Mouse (Mus musculus): ENCODE measurements at regions not wholly inside any gene's neighbourhood (a gene's known extent, or its start where the extent isn't known, plus 50 kb on each side); places are given as distances from the start of the nearest gene placed in this dataset.

DNA sequence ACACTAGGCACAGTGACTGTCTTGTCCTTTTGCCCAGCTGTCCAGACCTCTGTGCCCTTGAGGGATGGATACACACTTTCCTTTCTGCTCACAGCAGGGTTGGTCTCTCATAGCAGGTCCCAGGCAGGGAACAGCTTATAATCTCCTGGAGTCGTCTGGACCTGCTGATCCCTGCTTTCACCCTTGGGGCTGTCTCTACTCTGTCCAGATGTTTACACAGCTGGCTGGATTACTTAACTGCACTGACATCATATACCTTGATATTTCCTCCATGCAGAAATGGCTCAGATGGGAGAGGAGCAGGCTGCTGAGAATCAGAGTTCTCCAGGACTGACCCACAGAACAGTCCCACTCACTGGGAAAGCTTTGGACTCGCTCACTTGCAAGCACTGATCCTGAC is 284.6 kb upstream of the Zmiz1 start:
- in situ Hi-C loops (cut with MboI): no loop called here

DNA sequence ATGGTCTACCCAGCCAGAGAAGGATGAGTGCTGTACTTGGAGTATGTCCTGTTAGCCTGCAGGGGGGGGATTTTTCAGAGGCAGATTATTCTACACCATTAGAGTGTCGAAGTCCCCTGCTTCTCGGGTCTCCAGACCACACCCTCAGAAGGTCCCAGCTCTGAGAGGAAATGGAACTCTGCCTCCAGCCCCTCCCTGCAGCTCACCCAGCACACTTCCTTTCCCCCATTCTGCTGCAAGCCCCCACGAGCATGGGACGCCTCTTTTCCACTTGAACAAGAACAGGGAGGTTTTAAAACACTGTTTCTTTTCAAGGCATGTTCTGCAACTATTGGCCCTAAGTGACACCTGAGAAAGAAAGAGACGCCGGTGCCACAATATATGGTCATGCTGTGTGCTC is 282.8 kb upstream of the Zmiz1 start:
- in situ Hi-C loops (cut with MboI): no loop called here

DNA sequence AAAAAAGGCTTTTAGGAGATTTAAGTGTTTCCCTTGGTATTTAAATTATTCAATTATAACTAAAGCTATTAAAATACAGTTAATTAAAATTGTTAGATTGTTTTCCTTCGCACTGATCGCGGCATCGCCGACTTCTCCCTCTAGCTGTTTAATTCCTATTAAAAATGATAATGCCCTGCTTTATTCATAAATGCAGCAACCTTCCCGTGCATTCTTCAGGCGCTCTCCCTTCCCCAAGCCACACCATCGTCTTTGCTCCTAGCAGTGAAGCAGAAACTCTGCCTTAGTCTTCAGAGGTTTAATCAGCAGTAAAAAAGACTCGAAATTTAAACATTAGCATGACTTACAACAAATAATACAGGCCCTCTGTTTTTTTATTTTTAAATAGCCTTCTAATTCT is 278.9 kb upstream of the Zmiz1 start:
- in situ Hi-C loops (cut with MboI): no loop called here

DNA sequence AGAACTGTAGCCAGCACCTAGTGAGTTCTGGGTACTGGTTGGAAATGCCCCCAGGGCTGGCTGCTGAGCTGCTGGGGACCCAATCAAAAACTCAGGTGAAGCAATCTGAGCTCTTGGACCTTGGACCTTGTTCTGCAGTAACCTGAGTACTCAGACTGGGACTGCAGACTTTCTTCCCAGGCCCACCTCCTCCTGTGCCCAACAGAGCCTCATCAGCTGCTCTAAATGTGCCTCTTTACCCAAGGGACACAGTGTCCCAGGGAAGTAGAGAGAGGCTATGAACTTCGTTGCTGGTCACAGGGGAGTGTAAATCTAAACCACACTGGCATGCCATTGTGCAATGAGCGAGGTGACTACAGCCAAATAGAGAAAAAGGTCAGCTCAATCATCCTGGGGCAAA is 277.6 kb upstream of the Zmiz1 start:
- in situ Hi-C loops (cut with MboI): no loop called here

DNA sequence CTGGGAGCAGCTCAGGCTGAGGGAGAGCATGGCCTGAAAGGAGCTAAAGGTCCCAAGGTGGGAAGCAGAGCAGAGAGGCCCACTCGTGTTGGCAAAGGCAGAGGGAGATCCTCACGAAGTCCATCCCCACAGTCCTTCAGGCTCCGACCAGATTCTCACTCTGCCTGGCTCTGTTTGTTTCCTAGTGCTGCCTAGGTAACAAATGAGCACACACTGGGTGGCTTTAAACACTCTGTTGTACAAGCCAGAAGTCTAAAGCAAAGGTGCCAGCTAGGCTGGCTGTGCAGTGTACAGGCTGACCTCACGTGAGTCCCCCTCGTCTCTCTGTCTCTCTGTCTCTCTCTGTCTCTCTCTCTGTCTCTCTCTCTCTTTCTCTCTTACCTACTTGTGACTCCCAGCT is 274.9 kb upstream of the Zmiz1 start:
- in situ Hi-C loops (cut with MboI): no loop called here

DNA sequence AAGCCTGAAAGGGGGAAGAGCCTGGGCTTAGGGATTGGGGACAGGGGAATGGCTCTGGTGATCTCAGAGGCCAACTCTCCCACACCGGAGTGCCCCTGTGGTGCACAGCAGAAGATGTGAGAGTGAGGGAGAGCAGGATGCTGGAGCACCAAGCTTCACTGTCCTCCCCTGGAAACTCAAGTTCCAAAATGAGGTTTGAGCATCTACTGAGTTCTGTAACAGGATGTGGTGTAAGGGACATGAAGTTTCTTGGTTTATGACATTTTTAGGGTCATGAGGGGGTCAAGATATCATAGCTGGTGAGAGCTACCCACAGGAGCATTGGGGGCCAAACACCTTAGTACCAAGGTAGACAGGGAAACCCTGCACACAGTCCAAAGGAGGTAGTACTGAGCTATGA is 274.1 kb upstream of the Zmiz1 start:
- in situ Hi-C loops (cut with MboI): no loop called here

DNA sequence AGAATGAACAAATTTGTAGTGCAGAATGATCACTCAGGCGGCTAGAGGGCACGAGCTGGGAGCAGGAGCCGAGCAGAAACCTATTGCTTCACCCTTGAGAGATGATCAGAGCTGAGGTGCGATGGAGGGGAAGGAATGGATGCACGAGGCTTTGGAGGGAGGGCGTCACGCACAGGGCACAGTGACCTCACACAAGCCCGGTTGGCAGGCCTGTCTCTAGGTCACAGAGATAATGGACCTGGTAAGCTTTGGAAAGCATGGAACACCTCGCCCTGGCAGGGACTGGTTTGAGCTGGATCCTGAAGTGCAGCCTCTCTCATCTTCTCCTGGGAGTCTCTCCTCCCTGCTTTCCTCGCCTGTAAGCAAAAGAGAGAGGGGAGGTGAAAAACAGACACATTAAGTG is 273.4 kb upstream of the Zmiz1 start:
- in situ Hi-C loops (cut with MboI): no loop called here

DNA sequence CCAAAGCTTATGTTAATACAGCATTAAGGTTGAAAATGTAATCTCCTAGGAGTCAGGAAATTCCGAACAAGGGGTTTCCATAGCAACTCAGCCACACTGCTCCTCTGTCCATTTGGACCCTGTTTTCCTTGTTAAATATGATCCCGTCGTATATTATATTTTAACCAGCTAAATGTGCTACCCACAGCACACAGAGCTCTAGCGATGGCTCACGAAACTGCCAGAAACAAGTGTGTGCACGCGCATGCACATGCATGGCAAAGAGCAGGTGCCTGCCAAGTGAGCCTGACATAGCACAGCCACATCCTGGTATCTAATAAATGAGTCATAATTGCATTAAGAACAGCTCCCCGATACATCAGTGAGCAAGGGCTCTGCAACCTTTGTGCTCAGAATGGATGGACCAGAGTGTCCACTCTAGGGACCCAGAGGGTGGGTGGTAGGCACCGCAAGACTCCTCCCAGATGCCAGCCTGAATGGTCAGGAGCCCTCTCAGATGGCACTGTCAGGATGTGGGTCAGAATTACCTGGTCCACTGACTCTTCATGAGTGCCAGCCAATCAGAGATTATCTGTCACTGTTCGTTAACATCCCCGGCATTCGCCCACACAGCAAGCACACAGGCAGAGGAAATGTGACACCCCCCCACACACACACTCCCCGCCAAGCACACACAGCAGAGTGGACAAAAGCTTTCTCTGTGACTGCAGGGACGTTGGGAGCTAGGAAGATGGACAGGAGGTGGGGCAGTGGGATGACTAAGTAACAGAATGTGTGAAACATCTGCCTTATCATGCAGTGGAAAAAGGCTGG is 272.8 kb upstream of the Zmiz1 start:
- in situ Hi-C loops (cut with MboI): no loop called here

DNA sequence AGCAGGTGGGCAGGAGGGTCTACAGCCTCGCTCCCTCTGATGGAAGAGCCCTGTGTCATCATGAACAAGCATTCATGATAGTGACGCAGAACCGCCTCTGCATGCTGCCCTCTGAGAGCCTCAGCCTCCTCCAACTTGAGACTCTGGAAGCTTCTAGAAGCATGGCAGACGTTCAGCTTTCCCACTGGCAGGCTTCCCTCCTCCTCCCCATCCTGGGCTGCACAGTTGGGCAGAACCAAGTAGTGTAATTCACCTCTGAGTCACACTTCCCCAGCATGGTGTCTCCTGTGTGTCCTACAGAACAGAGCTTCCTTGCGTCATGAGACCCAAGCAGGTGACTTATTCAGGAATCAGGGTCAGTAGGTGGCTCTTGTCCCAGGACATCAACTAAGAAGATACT is 271.3 kb upstream of the Zmiz1 start:
- in situ Hi-C loops (cut with MboI): no loop called here

DNA sequence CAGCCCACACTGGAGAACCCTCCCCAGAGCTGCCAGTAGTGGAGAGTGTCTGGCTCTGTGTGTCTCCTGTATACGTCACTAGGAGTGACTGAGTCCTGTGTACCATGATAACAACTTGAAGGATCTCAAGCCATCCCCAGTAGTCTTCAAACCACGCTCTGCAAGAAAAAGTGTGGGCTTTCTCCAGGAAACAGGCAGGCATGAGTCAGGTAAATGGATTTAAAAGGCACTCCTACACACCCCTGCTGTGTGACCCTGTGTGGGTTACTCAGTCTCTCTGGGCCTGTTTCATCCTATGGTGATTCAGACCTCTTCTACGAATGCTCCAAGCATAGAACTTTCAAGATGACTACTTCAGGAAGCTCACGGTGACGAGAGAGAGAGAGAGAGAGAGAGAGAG is 269.7 kb upstream of the Zmiz1 start:
- in situ Hi-C loops (cut with MboI): no loop called here

DNA sequence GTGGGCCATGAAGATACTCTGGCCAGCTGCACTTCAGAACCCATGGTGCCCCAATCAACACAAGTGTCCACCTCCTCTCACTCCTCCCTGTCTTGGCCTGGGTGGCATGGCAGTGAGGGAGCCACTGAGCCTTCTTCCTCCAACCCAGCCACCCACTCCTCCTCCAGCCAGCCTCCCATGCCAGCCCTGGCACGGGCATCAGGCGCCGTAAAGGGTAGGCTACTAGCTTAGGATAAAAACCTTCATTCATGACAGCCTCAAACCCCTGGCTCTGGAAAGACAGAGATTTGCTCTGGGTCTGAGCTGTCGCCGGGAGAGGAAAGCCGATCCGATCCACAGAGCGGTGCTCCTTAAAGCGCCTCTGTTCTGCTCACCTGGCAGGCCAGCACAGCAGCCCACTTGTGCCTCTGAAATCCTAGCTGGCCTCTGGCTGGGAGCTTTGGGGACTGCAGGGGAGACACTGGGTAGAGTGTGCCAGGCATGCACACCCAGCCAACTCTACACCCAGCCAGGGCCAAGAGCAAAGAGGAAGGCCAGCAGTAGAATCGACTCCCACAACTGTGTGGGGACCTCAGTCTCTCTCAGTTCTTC is 268.2 kb upstream of the Zmiz1 start:
- in situ Hi-C loops (cut with MboI): no loop called here

DNA sequence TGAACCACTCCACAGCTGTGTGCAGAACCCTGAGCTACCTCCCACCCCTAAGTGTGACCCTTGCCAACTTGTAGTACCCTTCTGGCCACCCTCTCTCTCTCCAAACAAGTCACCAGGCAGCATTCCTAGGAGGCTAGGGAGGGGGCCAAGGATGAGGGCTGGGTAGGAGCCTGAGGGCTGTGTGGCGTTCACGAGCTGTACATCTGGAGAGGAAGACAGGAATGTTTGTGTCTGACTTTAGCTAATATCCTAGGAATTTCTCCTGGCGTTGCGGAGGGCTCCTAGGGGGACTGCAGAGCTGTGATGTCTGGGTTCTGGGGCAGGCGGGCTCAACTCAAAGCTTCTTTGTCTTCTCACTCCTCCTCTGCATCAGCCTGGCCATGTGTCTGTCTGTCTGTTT is 262.2 kb upstream of the Zmiz1 start:
- in situ Hi-C loops (cut with MboI): no loop called here

DNA sequence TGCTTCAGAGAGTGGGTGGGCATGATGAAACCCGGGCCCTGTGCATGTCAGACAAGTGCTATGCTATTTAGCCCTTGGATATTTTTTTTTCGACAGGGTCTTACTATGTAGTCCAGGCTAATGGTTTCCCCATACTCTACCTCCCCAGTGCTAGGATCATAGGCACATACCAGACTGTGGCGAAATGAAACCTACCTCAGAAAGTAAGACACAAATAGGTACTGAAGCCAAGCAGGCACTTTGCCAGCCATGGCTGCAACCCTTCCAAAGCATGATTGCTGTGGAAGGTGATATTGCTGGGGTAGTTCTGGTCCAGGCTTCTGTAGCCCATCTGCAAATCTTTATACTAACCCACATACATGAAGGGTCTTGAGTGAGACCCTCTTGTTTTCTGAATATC is 259.1 kb upstream of the Zmiz1 start:
- in situ Hi-C loops (cut with MboI): no loop called here

DNA sequence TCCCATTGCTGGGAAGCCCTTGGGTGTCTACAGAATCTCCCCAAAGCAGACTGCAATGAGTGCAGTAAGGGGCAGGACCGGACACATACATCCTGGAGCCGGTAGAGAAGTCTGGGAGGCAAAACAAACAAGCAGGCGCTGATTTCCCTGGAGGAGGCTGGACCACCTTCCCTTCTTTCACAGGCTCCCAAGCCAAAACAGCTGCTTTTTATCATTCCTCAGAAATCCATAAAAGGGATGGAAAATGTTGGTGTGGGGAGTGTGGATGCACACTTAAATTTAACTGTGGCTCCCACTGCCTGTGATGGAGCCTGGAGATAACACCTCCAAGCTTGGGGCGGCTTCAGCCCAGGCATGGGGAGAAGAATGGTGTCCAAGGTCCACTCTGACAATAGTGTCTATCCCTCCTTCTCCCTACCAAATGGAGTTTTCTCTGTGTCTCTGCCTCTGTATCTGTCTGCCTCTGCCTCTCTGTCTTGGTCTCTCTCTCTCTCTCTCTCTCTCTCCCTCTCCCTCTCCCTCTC is 258.3 kb upstream of the Zmiz1 start:
- in situ Hi-C loops (cut with MboI): no loop called here

DNA sequence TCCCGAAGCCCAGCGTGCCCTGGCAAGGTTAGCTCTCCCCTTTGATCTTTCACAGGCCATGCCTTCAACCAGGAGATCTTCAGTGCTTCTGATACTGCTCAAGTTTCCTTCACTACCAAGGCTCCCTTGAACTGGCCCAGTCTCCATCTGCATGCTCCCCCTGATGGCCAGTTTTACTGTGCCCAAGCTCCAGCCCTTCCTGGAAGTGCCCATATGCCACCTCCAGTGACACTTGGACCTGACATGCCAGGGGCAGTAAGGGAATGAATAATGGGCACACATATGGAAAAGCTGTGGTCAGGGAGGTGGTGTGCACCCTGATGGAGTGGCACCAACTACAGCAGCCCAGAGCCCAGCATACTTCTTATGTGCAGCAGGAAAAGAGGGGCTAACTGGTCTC is 256.7 kb upstream of the Zmiz1 start:
- in situ Hi-C loops (cut with MboI): no loop called here

DNA sequence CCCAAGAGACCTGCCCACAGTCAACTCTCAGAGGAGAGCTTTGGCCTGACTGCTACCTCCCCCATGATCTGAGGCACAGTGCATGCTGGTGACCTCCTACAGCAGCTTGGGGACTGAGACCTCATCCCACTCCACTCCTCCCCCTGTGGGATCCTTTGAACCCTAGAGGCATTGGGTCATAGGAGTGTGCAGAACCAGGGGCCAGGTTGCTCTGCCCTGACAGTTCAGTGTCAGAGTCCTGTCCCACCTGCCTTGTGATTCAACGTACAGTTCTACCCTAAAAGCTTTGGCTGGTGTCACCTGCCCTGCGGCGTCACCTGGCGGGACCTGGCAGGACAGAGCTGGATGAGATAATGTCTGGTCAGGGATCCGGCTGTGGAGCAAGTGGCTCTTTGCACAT is 254.9 kb upstream of the Zmiz1 start:
- in situ Hi-C loops (cut with MboI): no loop called here

DNA sequence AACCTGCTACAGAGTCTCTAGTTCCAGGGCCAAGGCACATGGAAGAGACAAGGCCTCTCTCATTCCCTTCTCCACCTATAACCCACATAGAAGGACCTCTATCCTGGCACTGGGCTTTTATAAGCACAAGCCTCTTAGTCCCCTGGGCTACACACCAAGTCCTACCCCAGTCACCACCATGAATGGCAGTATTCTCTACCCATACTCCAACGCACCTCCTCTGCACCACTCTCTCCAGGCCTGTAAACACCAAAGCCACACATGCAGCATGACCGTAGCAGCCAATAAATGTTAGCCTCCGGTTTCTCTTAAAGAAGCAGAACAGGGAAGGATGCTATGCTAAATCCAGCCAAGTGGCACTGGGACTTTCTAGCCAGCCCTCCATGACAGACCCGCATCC is 252.1 kb upstream of the Zmiz1 start:
- in situ Hi-C loops (cut with MboI): no loop called here

DNA sequence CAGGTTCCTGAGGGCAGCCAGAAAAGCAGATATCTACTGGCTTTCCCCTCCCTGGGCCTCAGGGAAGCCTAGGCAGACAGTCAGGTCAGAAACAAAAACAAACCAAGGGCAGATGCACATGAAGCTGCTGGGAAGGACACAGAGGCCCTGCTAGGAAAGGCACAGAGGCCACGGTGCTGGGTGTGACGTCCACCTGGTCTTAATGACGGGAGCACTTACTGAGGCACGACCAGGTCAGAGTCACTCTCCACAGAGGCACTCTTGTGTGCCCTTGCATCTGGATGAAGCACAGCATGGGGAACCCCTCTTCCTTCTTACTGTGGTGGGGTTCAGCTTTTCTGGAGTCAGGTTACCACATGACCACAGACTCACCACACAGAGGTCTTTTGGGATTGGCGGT is 251.6 kb upstream of the Zmiz1 start:
- in situ Hi-C loops (cut with MboI): no loop called here

DNA sequence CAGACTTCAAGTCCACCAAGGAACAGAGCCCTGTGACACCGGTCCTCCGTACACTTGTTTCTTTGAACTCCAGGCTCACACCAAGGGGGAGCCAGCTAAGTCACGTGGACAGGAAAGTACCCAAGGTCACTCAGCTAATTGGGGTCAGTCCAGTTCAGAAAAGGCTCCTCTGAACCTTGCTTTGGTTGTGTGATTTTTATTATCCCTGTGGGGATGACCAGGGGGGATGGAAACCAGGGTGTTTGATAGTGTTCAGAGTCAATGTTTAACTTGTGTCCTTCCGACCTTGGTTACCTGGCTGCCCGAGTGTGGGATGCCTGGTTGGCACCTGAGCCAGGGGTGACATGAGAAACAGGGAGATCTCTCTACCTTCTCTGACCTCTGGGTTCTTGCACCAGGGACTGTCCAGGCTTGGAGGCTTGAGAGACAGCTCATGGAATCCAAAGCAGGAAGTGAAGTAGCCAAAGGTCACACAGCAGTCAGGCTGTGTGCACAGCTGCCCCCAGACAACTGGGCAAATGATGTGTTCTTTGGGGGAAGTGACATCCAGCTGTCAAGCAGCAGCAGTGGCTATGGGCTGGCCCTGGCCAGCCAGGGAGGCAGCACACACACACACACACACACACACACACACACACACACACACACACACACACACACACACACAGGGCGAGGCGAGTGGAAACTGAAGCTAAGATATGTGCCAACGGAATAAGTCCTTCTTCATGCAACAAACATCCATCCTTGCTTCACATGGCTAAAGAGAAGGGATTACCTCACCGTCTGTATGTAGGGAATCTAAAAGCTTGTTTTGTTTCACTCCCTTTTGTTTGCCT is 250.5 kb upstream of the Zmiz1 start:
- in situ Hi-C loops (cut with MboI): no loop called here

DNA sequence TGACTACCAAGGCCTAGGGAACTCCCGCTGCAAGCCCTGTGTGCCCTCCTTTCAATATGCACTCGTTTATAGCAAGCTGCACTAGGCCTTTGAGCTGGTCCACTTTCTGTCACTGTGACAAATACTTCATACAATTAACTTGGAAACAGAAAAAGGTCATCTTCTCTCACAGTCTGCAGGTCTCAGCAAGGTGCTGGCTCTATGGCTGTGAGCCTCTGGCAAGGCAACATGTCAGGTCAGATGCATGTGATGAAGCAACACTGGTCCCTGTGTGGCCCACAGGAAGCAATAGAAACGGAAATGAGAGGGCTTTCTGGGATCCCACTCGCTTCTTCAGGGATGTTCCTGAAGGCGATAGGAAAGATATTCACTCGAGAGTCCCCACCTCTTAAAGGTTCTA is 245.9 kb upstream of the Zmiz1 start:
- in situ Hi-C loops (cut with MboI): no loop called here

DNA sequence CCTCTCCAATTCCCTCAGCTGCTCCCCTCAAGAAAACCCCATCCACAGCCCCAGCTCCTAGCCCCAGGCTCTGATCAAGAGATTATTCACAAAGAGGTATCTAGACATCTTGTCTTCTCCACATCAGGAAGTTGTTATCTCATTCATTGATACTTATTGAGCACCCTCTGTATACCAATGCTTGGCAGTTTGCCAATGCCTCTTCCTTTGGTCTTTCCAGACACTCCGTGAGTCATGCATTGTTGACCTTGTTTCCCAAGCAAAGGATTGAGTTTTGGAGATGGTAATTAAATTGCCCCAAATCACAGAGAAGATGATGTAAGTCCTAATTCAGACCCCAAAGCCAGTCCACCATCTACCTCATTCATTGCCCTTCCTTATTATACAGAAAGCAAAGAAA is 235.9 kb upstream of the Zmiz1 start:
- in situ Hi-C loops (cut with MboI): no loop called here

DNA sequence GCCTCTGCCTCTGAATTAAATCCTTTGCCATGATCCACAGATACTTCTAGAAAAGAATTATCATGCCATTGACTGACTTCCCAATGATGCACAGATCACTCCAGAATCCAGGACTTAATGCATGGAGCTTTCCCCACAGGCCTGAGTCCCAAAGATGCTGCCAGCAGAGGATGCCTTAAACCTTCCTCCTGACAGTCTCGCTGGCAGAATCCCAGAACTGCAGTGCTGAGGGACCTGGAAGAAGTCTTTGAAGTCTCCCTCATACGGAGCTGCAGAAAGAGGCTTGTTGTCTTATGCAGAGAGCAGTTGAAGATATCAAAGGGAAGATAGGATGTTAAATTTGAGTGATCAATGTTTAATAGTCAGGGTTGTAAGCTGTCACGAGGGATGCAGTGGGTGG is 233.8 kb upstream of the Zmiz1 start:
- in situ Hi-C loops (cut with MboI): no loop called here

Data from mature B cell (primary cell).